Mouse (Mus musculus): Measurements from ENCODE around the gene Rab31.

The Rab31 gene

GRCm38 (mm10) chr17:65735088-65735487 is 37.5 kb downstream of the Rab31 start:
- DNase-seq: no peak

DNA sequence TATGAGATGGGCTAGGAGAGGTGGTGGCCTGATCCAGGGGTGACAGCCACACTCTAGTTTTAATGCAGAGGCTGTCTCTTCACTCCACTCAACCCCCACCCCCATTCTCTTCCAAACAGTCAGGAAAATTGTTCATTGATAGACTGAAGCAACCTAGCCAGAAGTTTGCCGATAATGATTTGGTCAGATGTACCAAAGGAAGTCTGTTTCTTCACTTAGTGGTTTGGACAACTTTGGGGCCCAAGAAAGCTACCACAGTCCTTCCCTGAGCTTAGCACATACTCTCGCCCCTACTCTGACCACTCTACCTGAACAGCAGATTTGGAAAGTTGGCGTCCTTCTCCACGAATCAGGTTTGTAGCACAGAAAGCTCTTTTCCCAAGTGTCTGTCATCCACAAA is 39.9 kb downstream of the Rab31 start:
- DNase-seq: no peak

- no peak for DNase-seq
Measured at GRCm38 (mm10) chr17:65731710-65732109, 40.8 kb downstream of the Rab31 start.

- DNase-seq: no peak
Measured at GRCm38 (mm10) chr17:65729945-65730741, 42.4 kb downstream of the Rab31 start.

- no peak for DNase-seq
Measured at GRCm38 (mm10) chr17:65726755-65727154, 45.8 kb downstream of the Rab31 start.

DNA sequence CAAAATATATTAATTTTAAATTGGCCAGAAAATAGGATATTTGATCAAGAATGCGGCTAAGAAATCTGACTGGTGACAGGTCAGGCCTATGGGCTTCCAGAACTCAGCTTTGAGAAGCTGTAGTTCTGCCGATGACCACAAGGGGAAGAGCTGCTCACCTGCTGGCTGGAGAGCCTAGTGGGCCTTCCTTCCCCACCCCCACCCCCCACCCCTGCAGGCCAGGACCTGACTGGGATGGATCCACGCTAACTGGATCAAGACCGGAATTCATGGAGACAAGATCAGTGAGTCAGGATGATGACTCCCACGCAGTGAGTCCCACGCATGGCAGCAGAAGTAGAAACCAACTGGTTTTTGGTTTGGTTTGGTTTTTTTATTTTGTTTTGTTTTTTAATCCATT is 46.3 kb downstream of the Rab31 start:
- peak; percentile 39 for DNase-seq

GRCm38 (mm10) chr17:65725814-65726213 is 46.7 kb downstream of the Rab31 start:
- DNase-seq: no peak

- no peak for DNase-seq
Measured at GRCm38 (mm10) chr17:65725381-65725780, 47.2 kb downstream of the Rab31 start.

DNA sequence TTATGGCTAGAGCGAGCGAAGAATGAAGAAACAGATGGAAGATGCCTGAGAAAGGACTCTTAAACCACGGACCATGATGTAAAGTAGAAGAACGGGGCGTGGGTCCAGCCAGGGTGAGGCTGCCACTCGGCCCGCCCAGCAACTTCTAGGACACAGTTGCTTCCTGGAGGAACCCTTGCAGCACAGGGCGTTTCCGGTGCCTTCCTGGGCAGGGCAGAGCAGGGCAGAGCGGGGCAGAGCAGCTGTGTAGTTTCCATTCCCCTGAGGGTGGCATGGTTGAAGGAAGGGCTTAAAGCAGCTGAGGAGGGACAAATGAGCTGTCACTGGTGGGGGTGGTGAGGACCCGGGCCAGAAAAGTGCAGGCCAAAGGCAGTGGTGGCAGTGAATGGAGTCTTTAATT is 48.3 kb downstream of the Rab31 start:
- peak; percentile 68 for DNase-seq

GRCm38 (mm10) chr17:65723633-65724032 is 48.9 kb downstream of the Rab31 start:
- peak; percentile 45 for DNase-seq

DNA sequence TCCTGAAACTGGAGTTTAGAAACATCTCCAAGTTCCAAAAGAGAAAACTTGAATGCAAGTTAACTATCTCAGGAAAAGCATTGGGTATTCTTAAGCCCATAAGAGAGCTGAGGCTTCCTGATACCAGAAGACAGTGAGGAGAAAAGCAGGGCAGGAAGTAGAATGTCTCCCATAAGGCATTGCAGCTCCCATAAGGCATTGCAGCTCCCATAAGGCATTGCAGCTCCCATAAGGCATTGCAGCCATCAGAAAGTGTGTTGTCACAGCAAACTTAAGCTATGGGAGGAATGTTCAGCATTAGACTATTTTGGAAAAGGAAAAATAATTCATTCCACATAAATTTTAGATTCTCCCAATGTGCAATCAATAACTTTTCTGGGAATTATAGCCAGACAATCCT is 51.2 kb downstream of the Rab31 start:
- no peak for DNase-seq

DNA sequence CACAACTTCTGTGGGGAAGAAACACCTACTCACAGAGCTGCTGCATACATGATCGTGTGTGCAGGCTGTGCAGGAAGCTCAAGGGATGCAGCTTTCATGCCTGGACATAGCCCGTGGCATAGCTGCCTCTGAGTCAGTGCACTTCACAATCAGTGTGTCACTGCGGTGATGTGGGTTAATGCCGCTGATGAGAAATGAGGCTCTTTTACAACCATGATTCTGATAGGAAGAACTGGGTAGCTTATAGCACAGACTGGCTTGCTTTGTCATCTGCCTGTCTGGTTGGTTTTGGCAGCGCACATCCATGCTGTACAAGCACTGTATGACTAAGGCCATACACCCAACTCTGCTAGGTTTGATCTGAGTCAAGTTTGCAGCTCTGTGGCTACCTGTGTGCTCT is 52.7 kb downstream of the Rab31 start:
- DNase-seq: no peak

DNA sequence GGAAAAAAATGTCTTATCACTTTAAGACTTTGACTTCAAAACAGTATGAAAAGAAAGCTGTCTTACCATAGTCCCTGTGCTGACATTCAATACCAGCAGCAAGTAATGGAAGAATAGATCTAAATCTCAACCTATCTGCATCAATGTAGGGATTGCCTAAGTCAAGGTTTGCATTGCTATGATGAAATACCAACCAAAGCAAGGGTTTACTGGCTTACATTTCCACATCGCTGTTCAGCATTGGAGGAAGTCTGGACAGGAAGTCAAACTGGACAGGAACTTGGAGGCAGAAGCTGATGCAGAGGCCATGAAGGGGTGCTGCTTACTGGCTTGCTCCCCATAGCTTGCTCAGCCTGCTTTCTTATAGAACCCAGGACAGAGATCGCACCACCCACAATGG is 54.0 kb downstream of the Rab31 start:
- DNase-seq: no peak

DNA sequence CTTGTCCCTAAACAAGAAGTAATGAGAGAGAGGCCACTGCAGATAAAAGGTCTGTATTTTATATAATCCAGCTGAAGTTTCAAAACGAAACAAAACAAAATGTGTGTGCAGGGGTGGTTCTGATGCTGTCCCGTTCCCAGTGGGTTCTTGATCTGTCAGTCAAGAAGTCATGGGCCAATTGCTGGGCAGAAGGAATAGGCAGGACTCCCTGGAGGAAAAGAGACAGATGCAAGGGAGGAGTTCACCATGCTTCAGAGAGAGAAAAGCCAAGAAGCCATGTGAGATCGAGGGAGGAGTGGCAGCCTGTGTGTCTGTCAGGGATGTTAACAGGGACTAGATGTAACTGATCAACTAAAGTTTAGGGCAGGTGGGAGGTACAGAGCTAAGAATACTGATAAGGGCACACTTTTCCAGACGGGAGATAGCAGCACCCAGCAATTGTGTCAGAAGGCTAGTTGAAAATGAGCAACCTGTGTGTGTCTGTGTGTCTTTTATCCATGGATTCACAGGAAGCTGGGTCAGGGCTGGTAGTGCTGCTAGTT is 54.8 kb downstream of the Rab31 start:
- DNase-seq: no peak

DNA sequence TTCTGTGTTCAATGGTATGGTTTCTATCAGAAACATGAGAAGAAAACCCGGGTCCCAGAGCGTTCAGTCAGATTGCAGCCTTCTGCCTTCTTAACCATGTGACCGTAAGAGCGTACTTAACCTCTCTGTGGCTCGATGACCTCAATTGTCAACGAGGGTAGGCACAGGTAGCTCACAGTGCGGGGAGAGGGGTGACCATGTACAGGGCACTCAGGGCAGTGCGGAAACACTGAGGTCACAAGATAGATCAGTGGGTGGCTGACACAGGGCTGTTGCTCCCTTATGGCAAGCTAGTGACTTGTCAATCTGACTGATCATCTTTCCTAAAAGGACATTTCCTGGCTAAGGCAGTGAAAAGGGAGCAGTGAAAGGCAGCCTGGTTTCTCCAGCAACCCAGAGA is 58.5 kb downstream of the Rab31 start:
- no peak for DNase-seq

DNA sequence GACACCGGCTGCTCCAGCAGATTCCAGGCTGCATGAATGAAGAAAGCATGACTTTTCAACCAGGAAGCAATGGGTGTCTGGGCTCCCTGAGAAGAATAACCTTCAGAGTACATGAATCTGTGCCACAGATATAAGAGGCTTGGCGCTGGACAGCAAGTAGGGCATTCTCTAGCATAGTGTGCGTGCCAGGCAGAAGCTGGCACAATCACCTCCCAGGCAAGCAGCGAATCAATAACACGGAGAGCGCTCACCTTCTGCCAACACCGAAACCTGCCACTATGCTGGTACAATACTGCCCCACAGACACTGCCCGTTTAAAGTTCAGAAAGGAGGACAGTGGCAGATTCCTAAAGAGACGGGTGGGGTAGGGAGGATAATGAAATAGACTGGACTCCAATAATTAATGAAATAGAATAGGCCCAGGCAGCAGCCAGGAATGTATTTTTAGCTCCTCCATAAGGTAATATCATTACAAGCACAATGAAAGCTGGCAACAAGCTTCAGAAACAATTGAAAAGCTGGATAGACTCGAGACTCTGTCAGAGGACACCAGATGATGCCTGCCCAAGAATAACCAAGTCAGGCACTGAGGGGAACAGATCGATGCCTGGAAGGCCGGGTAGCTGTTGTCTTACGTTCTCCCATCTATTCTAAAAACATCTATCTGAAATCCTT is 59.6 kb downstream of the Rab31 start:
- DNase-seq: no peak

DNA sequence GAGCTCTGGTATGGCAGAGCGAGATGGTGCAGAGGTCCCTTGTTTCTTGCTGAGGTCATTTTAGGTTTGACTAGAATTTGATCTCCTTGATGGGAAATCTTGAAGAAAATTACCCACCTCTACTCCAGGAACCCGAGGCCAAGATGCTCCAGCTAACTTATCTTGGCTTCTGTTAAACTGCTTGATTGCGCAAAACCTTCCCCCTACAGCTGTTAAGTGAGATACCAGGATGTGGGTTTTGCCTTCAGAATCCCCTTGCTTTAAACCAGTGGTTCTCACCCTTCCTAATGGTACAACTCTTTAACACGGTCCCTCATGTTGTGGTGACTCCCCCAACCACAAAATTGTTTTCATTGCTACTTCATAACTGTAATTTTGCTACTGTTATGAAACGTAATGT is 60.8 kb downstream of the Rab31 start:
- DNase-seq: no peak

DNA sequence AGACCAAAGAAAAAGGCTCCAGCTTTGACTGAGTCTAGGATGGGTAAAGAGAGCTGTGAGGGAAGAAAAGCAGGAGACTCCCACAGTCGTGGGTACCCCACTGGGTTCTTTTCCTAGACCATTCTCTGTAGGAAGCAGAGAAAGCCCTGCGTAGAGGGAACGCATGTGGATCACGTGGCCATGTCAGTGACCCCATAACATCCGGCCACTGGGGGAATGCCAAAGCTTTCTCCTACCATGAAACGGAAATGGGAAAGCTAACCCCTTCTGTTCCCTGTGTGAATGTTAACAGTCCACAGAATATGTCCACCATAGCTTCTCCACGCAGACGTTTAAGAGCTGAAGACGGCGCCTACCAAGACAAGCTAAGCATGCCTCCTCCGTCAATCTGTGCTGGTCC is 62.0 kb downstream of the Rab31 start:
- DNase-seq: no peak

DNA sequence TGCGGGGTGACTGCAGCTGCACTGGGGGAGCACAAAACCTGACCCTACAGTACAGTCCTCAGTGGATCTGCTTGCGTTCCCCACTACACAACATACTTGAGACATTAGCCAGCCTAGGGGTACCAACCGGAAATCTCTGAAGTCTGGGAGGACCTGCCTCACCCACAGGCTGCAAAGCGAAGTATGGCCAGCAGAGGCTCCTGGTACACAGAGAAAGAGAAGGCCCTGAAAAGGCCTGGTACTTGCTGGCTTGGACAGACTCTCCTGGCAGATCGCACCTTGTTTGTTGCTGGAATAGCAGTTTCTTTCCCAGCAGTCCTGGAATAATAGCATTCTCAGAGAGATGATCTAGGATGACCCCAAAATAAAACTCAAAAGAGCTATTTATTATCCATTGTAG is 66.3 kb downstream of the Rab31 start:
- peak; percentile 71 for DNase-seq

DNA sequence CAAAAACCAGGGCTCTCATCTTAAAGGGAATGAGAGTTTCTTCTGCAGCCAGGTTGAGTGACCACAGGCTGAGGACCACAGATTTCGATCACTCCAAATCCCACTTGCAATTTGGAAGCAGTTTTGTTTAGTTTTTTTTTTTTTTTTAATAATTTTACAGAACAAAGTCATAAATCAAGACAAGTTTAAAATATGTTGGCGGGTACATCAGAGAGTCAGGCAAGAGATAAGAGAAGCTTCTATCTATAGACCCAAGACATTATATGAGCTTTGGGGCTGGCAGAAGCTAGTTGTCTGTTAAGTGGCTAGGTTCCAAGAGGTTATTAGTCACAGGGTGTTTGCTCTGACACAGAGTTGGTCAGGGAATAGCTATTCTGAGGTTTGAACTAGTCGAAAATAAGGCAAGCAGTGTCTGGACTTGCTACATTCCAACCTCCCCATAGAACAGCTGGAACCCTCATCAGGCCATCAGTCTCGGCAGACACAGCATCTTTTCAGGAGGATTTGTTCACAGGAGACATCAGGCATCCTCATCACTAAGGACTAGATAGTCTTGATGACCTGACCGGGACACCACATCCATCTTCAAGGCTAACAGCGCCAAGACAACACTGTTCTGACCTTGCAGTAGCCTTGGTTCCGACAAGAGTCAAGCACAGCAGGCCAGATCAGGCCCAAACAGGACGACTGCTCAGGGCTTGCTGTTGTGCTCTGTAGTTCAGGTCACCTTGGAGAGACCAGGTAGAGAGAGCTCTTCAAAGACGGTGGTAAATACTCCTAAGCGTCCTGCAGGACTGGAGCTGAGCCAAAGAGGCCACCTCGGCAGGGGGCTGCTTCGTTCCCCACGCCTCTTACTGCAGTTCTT is 68.8 kb downstream of the Rab31 start:
- DNase-seq: no peak

DNA sequence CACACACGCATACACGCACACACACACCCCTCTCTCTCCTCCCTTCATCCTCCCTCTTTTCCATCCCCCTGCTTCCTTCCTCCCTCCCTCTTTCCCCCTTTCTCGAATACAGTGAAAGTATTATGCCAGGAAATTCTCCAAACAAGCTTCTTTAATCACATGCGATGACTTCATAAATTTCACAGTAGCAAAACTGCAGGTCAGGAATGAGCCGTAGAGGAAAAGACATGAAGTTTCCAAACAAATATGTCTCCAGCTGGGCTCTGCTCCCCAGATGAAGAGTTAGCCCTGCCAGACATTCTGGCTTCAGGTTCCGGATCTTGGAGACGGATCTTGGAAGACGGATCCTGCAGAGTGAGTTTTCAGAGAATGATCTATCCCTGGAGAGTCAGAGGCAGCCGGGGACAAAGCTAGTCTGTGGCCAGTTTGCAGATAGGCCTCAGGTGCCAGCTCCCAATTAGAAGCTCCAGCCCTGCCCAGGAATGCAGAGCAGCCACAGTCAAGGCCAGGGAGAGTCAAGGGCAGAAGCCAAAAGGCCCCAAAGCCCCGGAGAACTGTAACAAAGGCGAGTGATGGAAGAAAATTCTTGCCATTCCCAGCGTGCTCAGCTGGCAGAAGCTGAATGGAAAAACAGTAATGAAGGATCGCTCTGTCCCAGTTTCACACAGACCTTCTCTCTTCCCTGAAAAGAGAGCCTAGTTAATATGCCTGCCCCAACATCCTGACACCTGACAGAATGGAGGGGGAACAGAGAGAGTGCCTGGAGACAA is 70.6 kb downstream of the Rab31 start:
- DNase-seq: no peak

DNA sequence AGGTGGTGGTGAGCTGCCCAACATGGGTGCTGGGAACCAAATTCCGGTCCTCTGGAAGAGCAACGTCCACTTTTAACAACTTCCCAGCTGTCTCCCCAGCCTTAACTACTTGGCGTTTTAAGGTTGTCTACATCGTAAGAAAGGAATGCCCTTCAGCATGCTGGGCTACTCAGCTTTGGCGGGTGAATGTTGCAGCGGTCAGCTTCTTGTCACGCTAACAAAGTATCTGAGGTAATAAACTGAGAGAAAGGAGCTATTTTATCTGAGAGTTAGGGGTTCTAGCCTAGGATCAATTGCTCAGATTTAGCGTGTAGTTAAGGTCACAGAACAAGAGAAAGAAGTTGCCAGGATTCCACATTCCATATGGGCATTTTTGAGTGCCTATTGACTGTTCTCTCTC is 71.2 kb downstream of the Rab31 start:
- no peak for DNase-seq

- DNase-seq: no peak
Measured at GRCm38 (mm10) chr17:65700060-65700459, 72.5 kb downstream of the Rab31 start.

Data from thymus, postnatal 25 days (tissue).